Mouse (Mus musculus) granulocyte monocyte progenitor cell, adult 5-6 weeks (primary cell): ENCODE data around the gene Olfr1505. TPM values are rescaled to one million over a fixed set of nuclear protein-coding genes. Genes with fewer than 3 reads are reported as not detected.

Source experiments
- ATAC-seq: replicated peaks from 2 replicates; pipeline ENCODE4 v1.8.0; 2016; ENCODE audit warnings: mild to moderate bottlenecking, moderate TSS enrichment, inconsistent platforms; ENCODE audit not compliant: poor library complexity, severe bottlenecking
- total RNA-seq, 2 experiments: library from RNA; stranded (forward) in 1 of 2; stranded (reverse) in 1 of 2; fragments of 200-712, 200-1000 nt in 1 of 2; fragments of >200 nt in 1 of 2; fragmentation: Nextera tagmentation in 1 of 2; gene quantifications; 2 replicates each; pipeline ENCODE4 v1.2.3; 2014 to 2017

Gene Olfr1505
- not detected in 2 replicates for total RNA-seq (2014; fragmentation: Nextera tagmentation)
- total RNA-seq (2017): not detected in 2 replicates

DNA sequence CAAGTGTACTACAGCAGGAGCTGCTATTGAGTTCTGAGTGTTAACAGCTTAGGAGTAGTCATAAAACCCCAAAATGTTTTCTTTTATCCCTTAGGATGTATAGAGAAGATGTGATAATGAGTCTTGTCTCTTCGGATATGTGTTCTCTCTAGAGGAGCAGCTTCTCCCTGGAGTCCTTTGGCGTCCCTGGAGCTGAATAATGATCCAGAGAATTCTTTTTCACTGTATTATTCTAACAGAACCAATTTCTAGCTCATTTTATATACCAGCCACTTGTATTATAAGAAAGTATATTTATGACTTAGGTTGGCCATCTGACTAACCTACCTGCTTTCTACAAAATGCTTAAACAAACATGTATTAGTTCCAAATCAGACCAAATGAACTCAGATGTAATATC lies at the start of gene Olfr1505:
TSS of gene Olfr1505 (plus strand) at position 301 of the 400 bp plus-strand sequence.
- ATAC-seq: no peak

DNA sequence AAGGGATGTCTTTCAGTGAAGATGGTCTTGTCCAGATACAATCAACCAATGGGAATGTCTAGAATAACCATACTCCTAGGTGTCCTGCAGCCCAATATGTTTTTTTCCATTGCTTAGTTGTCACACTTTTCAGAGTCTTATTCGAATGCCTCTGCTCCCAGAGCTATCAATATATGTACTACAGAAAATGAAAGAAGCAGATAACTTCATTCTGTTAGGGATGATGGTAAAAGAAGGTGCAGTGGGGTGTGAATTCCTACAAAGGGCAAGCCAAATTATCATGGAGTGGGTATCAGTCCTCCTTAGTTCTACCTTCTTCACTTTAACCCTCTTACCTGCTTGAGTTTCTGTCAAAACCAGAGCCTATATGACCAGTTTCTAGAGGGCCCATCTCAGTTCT lies 15.5 kb upstream of the Olfr1505 start, which contains the start of gene Olfr1504:
TSS of gene Olfr1504 (minus strand) at position 101 of the 400 bp plus-strand sequence.
- ATAC-seq: no peak

Other genes starting within 250 kb of the Olfr1505 start
- gene Olfr1491, start 216.3 kb upstream of the Olfr1505 start, total RNA-seq (2014; fragmentation: Nextera tagmentation): not detected in 2 replicates
- gene Olfr1491, start 216.3 kb upstream of the Olfr1505 start, total RNA-seq (2017): not detected in 2 replicates
- not detected in 2 replicates for gene Olfr1493-ps1, start 190.3 kb upstream of the Olfr1505 start, total RNA-seq (2014; fragmentation: Nextera tagmentation)
- not detected in 2 replicates for gene Olfr1493-ps1, start 190.3 kb upstream of the Olfr1505 start, total RNA-seq (2017)
- gene Olfr1494, start 173.8 kb upstream of the Olfr1505 start, total RNA-seq (2014; fragmentation: Nextera tagmentation): not detected in 2 replicates
- gene Olfr1494, start 173.8 kb upstream of the Olfr1505 start, total RNA-seq (2017): not detected in 2 replicates
- gene Olfr1495, start 148.9 kb upstream of the Olfr1505 start, total RNA-seq (2014; fragmentation: Nextera tagmentation): not detected in 2 replicates
- not detected in 2 replicates for gene Olfr1495, start 148.9 kb upstream of the Olfr1505 start, total RNA-seq (2017)
- gene Olfr1496, start 135.7 kb upstream of the Olfr1505 start, total RNA-seq (2014; fragmentation: Nextera tagmentation): not detected in 2 replicates
- not detected in 2 replicates for gene Olfr1496, start 135.7 kb upstream of the Olfr1505 start, total RNA-seq (2017)
- gene Olfr1497, start 115.3 kb upstream of the Olfr1505 start, total RNA-seq (2014; fragmentation: Nextera tagmentation): not detected in 2 replicates
- not detected in 2 replicates for gene Olfr1497, start 115.3 kb upstream of the Olfr1505 start, total RNA-seq (2017)
- gene Olfr1499, start 94.1 kb upstream of the Olfr1505 start, total RNA-seq (2014; fragmentation: Nextera tagmentation): not detected in 2 replicates
- not detected in 2 replicates for gene Olfr1499, start 94.1 kb upstream of the Olfr1505 start, total RNA-seq (2017)
- not detected in 2 replicates for gene Olfr1500, start 83.0 kb upstream of the Olfr1505 start, total RNA-seq (2014; fragmentation: Nextera tagmentation)
- not detected in 2 replicates for gene Olfr1500, start 83.0 kb upstream of the Olfr1505 start, total RNA-seq (2017)
- not detected in 2 replicates for gene Olfr1501, start 62.8 kb upstream of the Olfr1505 start, total RNA-seq (2014; fragmentation: Nextera tagmentation)
- gene Olfr1501, start 62.8 kb upstream of the Olfr1505 start, total RNA-seq (2017): not detected in 2 replicates
- gene Olfr1502, start 51.7 kb upstream of the Olfr1505 start, total RNA-seq (2014; fragmentation: Nextera tagmentation): not detected in 2 replicates
- not detected in 2 replicates for gene Olfr1502, start 51.7 kb upstream of the Olfr1505 start, total RNA-seq (2017)
- not detected in 2 replicates for gene Olfr1504, start 15.6 kb upstream of the Olfr1505 start, total RNA-seq (2014; fragmentation: Nextera tagmentation)
- gene Olfr1504, start 15.6 kb upstream of the Olfr1505 start, total RNA-seq (2017): not detected in 2 replicates